Mouse (Mus musculus) embryonic facial prominence, embryonic 14.5 days (tissue): ENCODE measurements around the gene Mdh1. TPM values are rescaled to one million over a fixed set of nuclear protein-coding genes. Genes with fewer than 3 reads are reported as not detected.
A peak's percentile ranks its signal among the peaks of the same experiment; 100 is the strongest.

Source experiments
- ATAC-seq: fragments of 200-750 bp; cut with Nextera tagmentation; 2 replicates; pipeline ENCODE4 v1.8.0; 2017; ENCODE audit warnings: low read depth, moderate number of reproducible peaks, moderate TSS enrichment
- DNase-seq: peaks from one replicate; pipeline ENCODE4 v3.0.0-alpha.2; 2015; ENCODE audit warnings: low spot score
- H3K27ac ChIP-seq: fragments of 300-500 bp; sonication (generic); replicated peaks from 2 replicates; pipeline ENCODE4 v1.5.1; 2014; ENCODE audit warnings: low read depth, mild to moderate bottlenecking, low read length, moderate library complexity
- H3K27me3 ChIP-seq: fragments of 300-500 bp; sonication (generic); replicated peaks from 2 replicates; pipeline ENCODE4 v1.6.1; 2014; ENCODE audit warnings: low read length; ENCODE audit not compliant: control insufficient read depth, insufficient read depth
- H3K36me3 ChIP-seq: fragments of 300-500 bp; sonication (generic); 2 replicates; pipeline ENCODE4 v1.6.1; 2014; ENCODE audit warnings: low read length, mixed read lengths; ENCODE audit not compliant: control insufficient read depth, insufficient read depth
- H3K4me1 ChIP-seq: fragments of 300-500 bp; sonication (generic); 2 replicates; pipeline ENCODE4 v1.6.1; 2014; ENCODE audit warnings: antibody characterized with exemption, low read length; ENCODE audit not compliant: control insufficient read depth, insufficient read depth
- H3K4me2 ChIP-seq: fragments of 300-500 bp; sonication (generic); 2 replicates; pipeline ENCODE4 v1.6.1; 2014; ENCODE audit warnings: low read depth, mild to moderate bottlenecking, low read length, moderate library complexity, mixed read lengths
- H3K4me3 ChIP-seq: fragments of 300-500 bp; sonication (generic); 2 replicates; pipeline ENCODE4 v1.5.1; 2014; ENCODE audit warnings: low read depth, mild to moderate bottlenecking, low read length
- H3K9ac ChIP-seq: fragments of 300-500 bp; sonication (generic); 2 replicates; pipeline ENCODE4 v1.6.1; 2014; ENCODE audit warnings: low read depth, mild to moderate bottlenecking, low read length, moderate library complexity, mixed read lengths
- H3K9me3 ChIP-seq: fragments of 300-500 bp; sonication (generic); 2 replicates; pipeline ENCODE4 v1.6.1; 2016; ENCODE audit warnings: low read length; ENCODE audit not compliant: control insufficient read depth
- WGBS: fragments of 180-500 bp; shearing (Covaris S2); extraction: QIAGEN DNeasy Blood & Tissue Kit; methylation state at CpG from one replicate; pipeline ENCODE4 v1.1.7; 2014; 5-methylcytosine and 5-hydroxymethylcytosine counted together
- polyA plus RNA-seq: library from polyadenylated mRNA; unstranded; fragments of >200 nt; fragmentation: Nextera tagmentation; extraction: Ambion mirVana; gene quantifications from 2 replicates; pipeline ENCODE4 v1.2.1, GENCODE M21; 2014

The Mdh1 gene
- polyA plus RNA-seq, 1 experiment from 2014 or later, result 437 TPM

- no peak for DNase-seq
- Histone ChIP-seq H3K27ac (no peak overlapping the region), H3K9me3 (no peaks in the 10 kb centered on the region), H3K9ac (no peak overlapping the region), H3K4me2 (no peak overlapping the region), H3K4me3 (no peak overlapping the region), H3K36me3 (no peaks in the 10 kb centered on the region), H3K27me3 (no peaks in the 10 kb centered on the region), H3K4me1 (no peaks in the 10 kb centered on the region)
- WGBS, result 84% methylated on average over 12 of the region's 12 CpGs
- ATAC-seq, result no peak
These were observed 21.7 kb downstream of the Mdh1 start for GRCm38 (mm10) chr11:21550222-21551173.

GRCm38 (mm10) chr11:21549754-21550153 lies 22.4 kb downstream of the Mdh1 start:
- Histone ChIP-seq H3K36me3 (no peaks in the 10 kb centered on the region), H3K9me3 (no peaks in the 10 kb centered on the region), H3K4me2 (no peak overlapping the region), H3K27me3 (no peaks in the 10 kb centered on the region), H3K27ac (no peak overlapping the region), H3K4me1 (no peaks in the 10 kb centered on the region), H3K9ac (no peak overlapping the region), H3K4me3 (no peak overlapping the region)
- DNase-seq (no peak), ATAC-seq (no peak)
- WGBS, result 83% methylated on average over 4 of the region's 4 CpGs

- H3K4me1 ChIP-seq, result no peaks in the 10 kb centered on the region
- H3K4me3 ChIP-seq, result no peak overlapping the region
- no peaks in the 10 kb centered on the region for H3K9me3 ChIP-seq
- ATAC-seq (no peak), DNase-seq (no peak)
- H3K27me3 ChIP-seq, result no peaks in the 10 kb centered on the region
- no peak overlapping the region for H3K4me2 ChIP-seq
- H3K27ac ChIP-seq, result no peak overlapping the region
- no peaks in the 10 kb centered on the region for H3K36me3 ChIP-seq
- no peak overlapping the region for H3K9ac ChIP-seq
- 90% methylated on average over 2 of the region's 2 CpGs for WGBS
These were observed 23.1 kb downstream of the Mdh1 start for GRCm38 (mm10) chr11:21549052-21549451.

- no peak for DNase-seq
- no peak overlapping the region for H3K4me3 ChIP-seq
- H3K9me3 ChIP-seq, result no peaks in the 10 kb centered on the region
- ATAC-seq, result no peak
- H3K4me2 ChIP-seq, result no peak overlapping the region
- no peak overlapping the region for H3K27ac ChIP-seq
- no peaks in the 10 kb centered on the region for H3K4me1 ChIP-seq
- no peaks in the 10 kb centered on the region for H3K27me3 ChIP-seq
- H3K9ac ChIP-seq, result no peak overlapping the region
- no peaks in the 10 kb centered on the region for H3K36me3 ChIP-seq
These were observed 24.6 kb downstream of the Mdh1 start for GRCm38 (mm10) chr11:21547518-21547917.

- Histone ChIP-seq H3K27me3 (no peaks in the 10 kb centered on the region), H3K4me2 (no peak overlapping the region), H3K4me1 (no peaks in the 10 kb centered on the region), H3K36me3 (no peaks in the 10 kb centered on the region), H3K4me3 (no peak overlapping the region), H3K9ac (no peak overlapping the region), H3K9me3 (no peaks in the 10 kb centered on the region), H3K27ac (no peak overlapping the region)
- DNase-seq (no peak), ATAC-seq (no peak)
- WGBS, result 77% methylated on average over 1 of the region's 1 CpGs
These were observed 25.5 kb downstream of the Mdh1 start for GRCm38 (mm10) chr11:21546671-21547070.

GRCm38 (mm10) chr11:21545951-21546350 lies 26.2 kb downstream of the Mdh1 start:
- Histone ChIP-seq H3K9ac (no peak overlapping the region), H3K4me3 (no peak overlapping the region), H3K36me3 (no peaks in the 10 kb centered on the region), H3K9me3 (no peaks in the 10 kb centered on the region), H3K4me2 (no peak overlapping the region), H3K4me1 (no peaks in the 10 kb centered on the region), H3K27me3 (no peaks in the 10 kb centered on the region), H3K27ac (no peak overlapping the region)
- ATAC-seq, result no peak
- no peak for DNase-seq

- Histone ChIP-seq H3K4me3 (no peak overlapping the region), H3K9me3 (no peaks in the 10 kb centered on the region), H3K27ac (no peak overlapping the region), H3K4me2 (no peak overlapping the region), H3K27me3 (no peaks in the 10 kb centered on the region), H3K36me3 (no peaks in the 10 kb centered on the region), H3K9ac (no peak overlapping the region), H3K4me1 (no peaks in the 10 kb centered on the region)
- DNase-seq, result peak; percentile 35
- 53% methylated on average over 2 of the region's 2 CpGs for WGBS
- no peak for ATAC-seq
These were observed 27.1 kb downstream of the Mdh1 start for GRCm38 (mm10) chr11:21545021-21545420.

- Histone ChIP-seq H3K4me3 (no peak overlapping the region), H3K27me3 (no peaks in the 10 kb centered on the region), H3K4me1 (no peaks in the 10 kb centered on the region), H3K27ac (no peak overlapping the region), H3K9me3 (no peaks in the 10 kb centered on the region), H3K4me2 (no peak overlapping the region), H3K36me3 (no peaks in the 10 kb centered on the region), H3K9ac (no peak overlapping the region)
- DNase-seq (no peak), ATAC-seq (no peak)
- WGBS, result 73% methylated on average over 5 of the region's 5 CpGs
These were observed 29.4 kb downstream of the Mdh1 start for GRCm38 (mm10) chr11:21542731-21543130.

GRCm38 (mm10) chr11:21540622-21541021 lies 31.5 kb downstream of the Mdh1 start:
- Histone ChIP-seq H3K9ac (no peak overlapping the region), H3K4me1 (no peaks in the 10 kb centered on the region), H3K27ac (no peak overlapping the region), H3K4me2 (no peak overlapping the region), H3K36me3 (no peaks in the 10 kb centered on the region), H3K4me3 (no peak overlapping the region), H3K9me3 (no peaks in the 10 kb centered on the region), H3K27me3 (no peaks in the 10 kb centered on the region)
- WGBS, result 95% methylated on average over 2 of the region's 2 CpGs
- ATAC-seq (no peak), DNase-seq (no peak)
